In the genomic region with DNA sequence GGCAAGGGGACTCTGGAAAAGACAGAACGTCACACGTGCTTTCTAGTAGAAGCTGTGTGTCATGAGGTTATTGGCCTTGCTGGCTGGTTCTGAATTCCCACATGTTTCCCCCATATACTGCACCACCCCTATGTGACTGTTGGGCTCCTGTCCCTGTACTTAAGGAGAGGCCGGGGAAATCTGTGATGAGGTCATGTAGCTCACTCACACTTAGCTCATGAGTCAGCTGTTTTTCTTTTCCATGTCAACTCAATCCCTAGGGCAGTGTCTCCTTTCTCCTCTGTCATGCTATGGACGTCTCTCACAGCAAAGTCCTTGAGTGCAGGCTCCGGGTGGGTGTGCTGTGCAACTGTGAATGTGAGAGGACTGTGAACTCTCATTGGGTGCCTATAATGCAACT, we compare ENCODE assay signal across 24 mouse cellular contexts. TPM values are rescaled to one million over a fixed set of nuclear protein-coding genes. Genes with fewer than 3 reads are reported as not detected.
"Had no signal": no experiment of that assay in that cellular context is flagged by ENCODE, and none has a peak within 500 bp of the region (broad histone marks: within the 10 kb centered on the region; RNA-seq: fewer than 3 reads in every experiment).

No protein-coding gene starts in this region.

- H3K4me1 ChIP-seq: intestine, embryonic 15.5 days; kidney, embryonic 15.5 days; liver, embryonic 12.5 days; liver, embryonic 15.5 days; lung, embryonic 15.5 days; megakaryocyte, embryonic 14.5 days; midbrain, embryonic 10.5 days; midbrain, embryonic 13.5 days; neural tube, embryonic 12.5 days; neural tube, embryonic 15.5 days had no signal

- H3K4me3 ChIP-seq: intestine, embryonic 15.5 days; kidney, embryonic 15.5 days; layer of hippocampus, adult 2 months; liver, embryonic 12.5 days; liver, embryonic 15.5 days; lung, embryonic 15.5 days; megakaryocyte, embryonic 14.5 days; midbrain, embryonic 10.5 days; midbrain, embryonic 13.5 days; neural tube, embryonic 12.5 days; neural tube, embryonic 15.5 days had no signal

- H3K36me3 ChIP-seq: intestine, embryonic 15.5 days; liver, embryonic 12.5 days; liver, embryonic 15.5 days; lung, embryonic 15.5 days; midbrain, embryonic 10.5 days; midbrain, embryonic 13.5 days; neural tube, embryonic 12.5 days; neural tube, embryonic 15.5 days had no signal

- H3K27me3 ChIP-seq: intestine, embryonic 15.5 days; kidney, embryonic 15.5 days; liver, embryonic 12.5 days; liver, embryonic 15.5 days; lung, embryonic 15.5 days; megakaryocyte, embryonic 14.5 days; midbrain, embryonic 13.5 days; neural tube, embryonic 12.5 days; neural tube, embryonic 15.5 days had no signal

- H3K9me3 ChIP-seq: intestine, embryonic 15.5 days; kidney, embryonic 15.5 days; liver, embryonic 12.5 days; liver, embryonic 15.5 days; lung, embryonic 15.5 days; midbrain, embryonic 10.5 days; midbrain, embryonic 13.5 days; neural tube, embryonic 12.5 days; neural tube, embryonic 15.5 days had no signal

- H3K9ac ChIP-seq: intestine, embryonic 15.5 days; kidney, embryonic 15.5 days; liver, embryonic 12.5 days; liver, embryonic 15.5 days; lung, embryonic 15.5 days; midbrain, embryonic 13.5 days; neural tube, embryonic 12.5 days; neural tube, embryonic 15.5 days had no signal

- H3K4me2 ChIP-seq: intestine, embryonic 15.5 days; kidney, embryonic 15.5 days; liver, embryonic 12.5 days; liver, embryonic 15.5 days; lung, embryonic 15.5 days; midbrain, embryonic 13.5 days; neural tube, embryonic 12.5 days; neural tube, embryonic 15.5 days had no signal

- DNase-seq: kidney, adult 11 months; kidney, adult 8-10 months; kidney, postnatal 14 days; layer of hippocampus, adult 9-11 months; liver; lung, adult 18-20 months; lung, postnatal 10 days; lung, postnatal 36 days; right cerebral cortex, adult 18-20 months; right cerebral cortex, postnatal 14 days; right cerebral cortex, postnatal 4 days; thymus, adult 2 months; thymus, postnatal 25 days had no signal

- ATAC-seq: intestine, embryonic 15.5 days; liver, embryonic 12.5 days; midbrain, embryonic 13.5 days had no signal

- H3K27ac ChIP-seq: intestine, embryonic 15.5 days; kidney, embryonic 15.5 days; layer of hippocampus, adult 2 months; liver, embryonic 12.5 days; liver, embryonic 15.5 days; lung, embryonic 15.5 days; midbrain, embryonic 10.5 days; midbrain, embryonic 13.5 days; neural tube, embryonic 12.5 days; neural tube, embryonic 15.5 days had no signal

RNA-seq across cellular contexts. Expression of gene Adamts16, which starts 22.6 kb away (rescaled TPM):
- polyA plus RNA-seq: liver, embryonic 12.5 days had no signal
